Mouse (Mus musculus) natural killer cell, adult 2 months (primary cell): ENCODE data around the gene Cdcp2.

Source experiments
- DNase-seq, 2 experiments: peaks; one replicate each; pipeline ENCODE4 v3.0.0; 2022; ENCODE audit warnings: low spot score in 2 of 2

Cdcp2 gene

DNA sequence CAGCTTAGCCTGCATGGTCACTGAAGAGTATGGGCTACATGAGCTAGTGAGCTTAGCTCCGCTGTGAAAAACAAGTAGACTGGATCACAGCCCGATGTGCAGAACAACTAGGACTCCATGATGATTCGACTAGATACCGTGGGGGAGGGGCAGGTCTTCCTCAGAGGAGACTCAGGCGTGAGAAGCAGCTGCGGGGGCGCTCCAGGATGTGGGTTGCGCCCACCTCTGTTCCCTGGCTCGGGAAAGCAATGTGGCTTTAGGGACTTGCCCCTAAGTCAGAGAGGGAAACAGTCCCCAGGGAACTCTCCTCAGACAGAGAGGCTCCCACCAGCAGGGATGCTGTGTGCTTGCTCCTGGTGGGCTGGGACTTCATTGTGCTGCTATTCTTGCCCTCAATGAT is 33.8 kb downstream of the Cdcp2 start:
- DNase-seq = no peak

DNA sequence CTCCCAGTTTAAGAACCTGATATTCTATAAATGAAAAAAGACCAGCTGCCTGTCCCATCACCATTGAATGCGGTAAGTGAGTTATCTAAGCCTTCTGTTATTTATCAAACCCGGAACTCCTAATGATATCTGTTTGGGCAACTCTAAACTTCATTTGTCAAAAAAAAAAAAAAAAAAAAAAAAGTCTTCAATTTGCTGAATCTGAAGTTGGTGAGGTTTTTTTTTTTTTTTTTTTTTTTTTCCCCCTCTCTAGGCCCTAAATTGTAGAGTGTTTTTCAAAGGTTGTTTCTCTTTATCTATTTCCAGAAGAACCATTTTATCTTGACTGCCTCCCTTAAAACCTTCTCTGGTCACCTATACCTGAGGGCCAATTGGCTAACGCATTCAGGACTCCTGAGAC is 38.2 kb downstream of the Cdcp2 start:
- no peak for DNase-seq

DNA sequence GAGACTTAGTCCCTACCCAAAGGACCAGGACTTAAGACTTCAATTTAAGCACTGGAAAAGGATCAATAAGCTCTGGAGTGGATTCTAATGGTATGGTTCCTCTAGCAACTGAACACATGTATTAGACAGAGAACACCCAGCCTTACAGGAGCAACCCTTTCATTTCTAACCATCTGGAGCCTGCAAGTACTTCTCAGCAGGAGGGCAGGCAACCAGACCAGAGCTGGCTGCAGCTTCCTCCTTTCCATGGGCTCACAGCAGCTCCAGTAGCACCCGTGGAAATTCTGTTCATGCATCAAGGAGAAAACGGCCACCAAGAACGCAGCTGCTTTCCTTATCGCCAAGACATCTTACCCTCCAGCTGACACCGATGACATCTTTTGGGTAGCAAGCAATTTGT is 39.0 kb downstream of the Cdcp2 start:
- no peak for DNase-seq

DNA sequence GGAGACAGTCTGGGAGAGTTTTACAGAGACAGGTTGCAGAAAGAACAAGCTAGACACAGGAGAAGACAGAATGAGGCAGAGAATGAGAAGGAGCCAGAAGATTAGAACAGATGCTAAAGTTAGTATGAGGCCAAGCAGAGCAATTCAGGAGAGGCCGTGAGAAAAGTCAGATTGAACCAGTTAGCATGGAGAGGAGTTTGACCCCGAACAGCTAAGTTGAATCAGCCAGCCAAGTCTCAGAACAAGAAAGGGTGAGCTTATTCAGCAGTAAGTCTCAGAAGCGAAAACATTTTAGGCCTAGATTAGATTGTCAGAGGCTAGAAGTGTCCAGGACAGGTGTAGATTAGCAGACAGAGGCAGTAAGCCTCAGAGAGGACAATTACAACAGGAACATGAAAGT is 39.8 kb downstream of the Cdcp2 start:
- no peak for DNase-seq

DNA sequence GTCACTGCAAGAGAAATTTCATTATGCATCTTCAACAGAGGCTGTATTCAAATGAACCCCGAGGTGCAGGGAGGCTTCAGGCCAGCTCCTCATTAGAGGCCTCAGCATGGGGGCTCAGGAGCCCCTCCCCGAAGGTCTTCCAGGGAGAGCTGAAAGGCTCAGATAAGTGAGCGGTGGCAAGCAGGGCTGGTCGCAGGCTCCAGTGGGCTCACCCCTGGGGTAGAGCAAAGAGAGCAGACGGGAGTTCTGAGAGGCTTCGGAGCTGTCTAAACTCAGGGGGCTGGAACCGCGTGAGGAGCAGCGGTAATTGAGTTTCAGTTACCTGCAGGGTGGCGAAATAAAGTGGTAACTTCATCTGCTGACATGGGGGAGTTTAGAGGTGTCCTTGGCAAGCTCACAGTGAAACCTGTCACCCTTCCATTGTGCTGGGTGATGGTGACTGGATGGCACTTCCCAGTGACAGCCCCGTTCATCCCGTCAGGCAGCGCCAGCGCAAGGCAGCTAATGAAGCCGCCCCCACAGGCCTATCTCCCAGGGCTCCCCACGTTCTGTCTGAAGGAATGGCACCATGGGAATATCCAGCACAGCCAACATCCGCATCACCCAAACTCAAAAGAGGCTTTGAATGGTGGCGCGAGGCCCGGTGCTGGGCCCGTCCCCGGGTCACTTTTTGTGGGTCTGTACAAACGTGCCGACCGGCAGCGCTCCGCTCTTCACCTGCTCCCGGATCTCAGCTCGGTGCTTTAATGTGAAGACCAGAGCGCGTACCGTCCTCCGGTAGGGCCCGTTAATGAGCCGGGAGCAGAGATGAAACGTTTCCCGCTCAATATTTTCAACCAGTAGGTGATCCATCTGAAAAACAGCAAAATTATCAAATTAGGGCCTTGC is 42.5 kb downstream of the Cdcp2 start:
- DNase-seq = no peak

DNA sequence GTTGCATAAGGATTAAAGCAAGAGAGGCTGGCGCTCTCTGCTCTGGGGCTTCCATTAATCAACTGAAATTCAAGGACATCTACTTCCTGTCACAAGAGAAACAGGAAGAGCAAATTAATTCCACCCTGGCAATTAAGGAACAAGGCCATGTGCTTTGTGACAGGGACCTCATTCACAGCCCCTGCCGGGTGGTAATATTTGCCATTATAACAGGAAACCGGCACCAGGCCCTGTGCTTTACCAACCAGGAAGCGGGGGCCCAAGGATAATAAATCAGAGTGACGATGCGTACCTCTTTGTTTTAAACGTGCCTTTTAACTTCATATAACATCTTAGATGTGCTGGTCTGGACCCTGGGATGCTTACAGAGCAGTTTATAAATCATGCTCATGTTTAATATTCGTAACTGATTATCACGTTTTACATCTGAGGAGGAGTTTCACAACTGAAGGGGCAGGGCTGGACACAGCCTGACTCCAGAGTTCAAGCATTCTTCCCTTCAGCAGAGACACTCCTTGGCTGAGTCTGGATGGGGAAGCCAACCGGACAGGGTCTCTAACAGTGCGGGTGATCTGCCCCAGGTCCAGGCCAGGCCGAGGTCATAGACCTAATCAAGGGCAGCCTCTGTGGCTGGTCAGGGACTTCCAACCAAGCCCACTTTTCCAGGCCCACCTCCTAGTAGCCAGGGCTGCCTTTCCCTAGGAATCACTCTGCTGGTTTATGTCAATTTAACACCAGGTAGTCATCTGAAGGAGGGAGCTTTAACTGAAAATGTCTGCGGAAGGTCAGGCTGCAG is 43.3 kb downstream of the Cdcp2 start:
- DNase-seq = no peak

DNA sequence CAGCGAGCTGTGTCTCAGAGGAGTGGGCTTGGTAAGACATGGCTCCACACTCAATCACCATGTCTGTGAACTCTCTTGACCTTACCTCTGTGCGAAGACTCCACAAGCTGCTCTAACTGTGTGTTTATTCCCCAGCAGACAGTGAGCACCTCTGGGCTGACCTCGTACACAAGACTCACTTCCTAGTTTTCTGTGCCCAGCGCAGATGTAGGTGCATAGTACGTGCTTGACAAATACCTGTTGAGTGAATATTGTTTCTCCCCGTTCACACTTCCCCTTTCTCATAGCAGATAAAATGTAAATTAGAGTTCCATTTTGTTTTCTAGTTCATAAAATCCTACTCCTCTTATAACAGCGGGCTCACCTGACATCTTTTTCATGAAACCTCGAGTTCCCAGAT is 46.8 kb downstream of the Cdcp2 start:
- no peak for DNase-seq

DNA sequence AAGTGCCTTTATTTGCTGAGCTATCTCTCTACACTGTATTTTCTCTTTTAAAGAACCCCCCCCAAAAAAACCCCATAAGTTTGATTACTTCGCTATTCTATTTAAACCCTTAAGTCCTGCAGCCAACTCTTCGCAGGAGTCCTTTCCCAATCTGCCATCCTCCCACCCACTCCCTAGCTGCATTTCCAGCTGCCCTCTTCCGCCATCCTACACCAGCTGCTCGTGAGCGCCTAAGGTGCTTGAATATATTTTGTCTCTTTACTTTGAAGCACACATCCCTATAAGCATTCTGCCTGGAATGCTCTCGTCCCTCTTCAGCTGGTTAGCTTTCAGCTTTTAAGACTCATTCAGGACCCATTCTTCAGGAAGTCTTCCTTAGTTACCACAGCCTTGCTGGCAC is 54.3 kb downstream of the Cdcp2 start:
- DNase-seq = no peak

DNA sequence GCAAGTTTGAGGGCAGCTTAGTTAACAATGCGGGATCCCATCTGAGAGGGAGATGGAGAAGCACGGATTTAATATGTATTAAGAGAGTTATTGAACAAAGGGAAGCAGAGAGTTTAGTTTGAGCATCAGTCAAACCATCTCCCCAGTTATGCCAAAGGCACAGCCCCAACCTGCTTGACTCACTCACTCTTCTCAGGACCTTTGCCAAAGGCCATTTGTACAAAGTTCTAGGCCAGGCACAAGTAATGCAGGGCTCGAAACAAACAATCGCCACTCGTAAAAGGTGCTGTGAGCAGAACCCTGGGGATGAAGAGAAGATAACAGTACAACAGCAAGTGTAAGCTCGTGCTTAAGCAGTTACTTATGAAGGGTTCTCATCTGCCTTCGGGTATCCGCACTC is 55.9 kb downstream of the Cdcp2 start:
- DNase-seq = no peak

DNA sequence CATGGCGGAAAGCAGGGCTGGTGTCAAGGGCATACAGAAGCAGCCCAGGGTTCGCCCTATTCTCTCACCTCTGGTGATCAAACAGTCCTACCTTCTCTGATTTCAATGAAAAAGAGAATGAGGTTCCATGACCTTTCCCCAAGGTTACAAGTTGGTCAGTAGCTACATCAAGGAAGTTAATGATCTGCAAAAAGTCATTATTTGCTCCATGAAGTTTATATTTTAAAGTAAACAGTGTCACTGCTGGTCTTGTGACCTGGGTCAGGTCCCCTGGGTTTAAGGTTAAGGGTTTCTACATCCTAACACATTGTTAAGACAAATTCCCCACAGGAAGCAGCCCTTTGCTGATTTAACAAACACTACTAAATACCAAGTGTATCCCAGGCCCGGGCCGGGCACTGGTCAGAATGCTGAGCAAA is 60.3 kb downstream of the Cdcp2 start:
- DNase-seq = no peak

DNA sequence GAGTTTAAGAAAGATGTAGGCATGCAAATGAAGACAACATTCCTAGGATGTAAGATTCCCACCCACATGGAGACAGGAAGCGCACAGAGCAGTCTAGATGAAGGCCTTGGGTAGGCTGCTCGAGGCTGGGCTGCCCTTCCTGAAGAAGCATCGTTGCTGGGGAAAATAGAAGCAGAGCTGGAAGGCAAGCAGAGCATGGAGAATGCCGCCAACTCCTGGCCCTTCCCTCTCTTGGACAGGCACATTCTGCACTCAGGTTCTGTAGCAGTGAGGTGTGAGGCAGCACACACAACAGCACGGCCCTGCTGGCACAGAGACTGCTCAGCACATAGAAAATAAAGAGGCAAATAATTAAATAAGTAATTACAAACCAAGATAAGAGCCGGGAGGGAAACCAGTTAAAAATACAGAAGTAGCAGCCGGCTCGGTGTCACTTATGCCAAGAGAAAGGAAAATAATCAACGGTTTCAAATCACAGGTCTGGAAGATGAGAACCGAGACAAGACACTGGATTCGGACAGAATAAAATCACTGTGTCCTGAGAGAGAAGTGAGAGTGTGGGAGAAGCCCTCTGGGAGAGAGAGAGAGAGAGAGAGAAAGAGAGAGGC is 62.6 kb downstream of the Cdcp2 start:
- DNase-seq = no peak

DNA sequence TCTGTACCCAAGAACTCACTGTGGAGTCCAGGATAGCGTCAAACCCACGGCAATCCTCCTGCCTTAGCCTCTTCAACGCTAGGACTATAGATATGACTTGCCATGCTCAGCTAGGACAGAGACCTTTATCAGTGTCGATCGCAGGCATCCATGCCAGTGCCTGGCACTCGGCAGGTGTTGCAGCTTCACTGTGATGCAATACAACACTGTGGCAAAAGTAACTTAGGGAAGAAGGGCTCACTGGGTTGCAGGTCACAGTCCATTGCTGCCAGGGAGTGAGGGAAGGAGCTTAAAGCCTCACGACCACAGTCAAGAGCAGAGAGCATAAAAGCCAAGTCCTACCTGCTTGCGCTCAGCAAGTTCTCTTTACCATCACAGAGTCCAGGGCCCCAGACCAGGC is 63.5 kb downstream of the Cdcp2 start:
- no peak for DNase-seq
